Comparison of ENCODE assay signal across 8 mouse cellular contexts in the genomic region with DNA sequence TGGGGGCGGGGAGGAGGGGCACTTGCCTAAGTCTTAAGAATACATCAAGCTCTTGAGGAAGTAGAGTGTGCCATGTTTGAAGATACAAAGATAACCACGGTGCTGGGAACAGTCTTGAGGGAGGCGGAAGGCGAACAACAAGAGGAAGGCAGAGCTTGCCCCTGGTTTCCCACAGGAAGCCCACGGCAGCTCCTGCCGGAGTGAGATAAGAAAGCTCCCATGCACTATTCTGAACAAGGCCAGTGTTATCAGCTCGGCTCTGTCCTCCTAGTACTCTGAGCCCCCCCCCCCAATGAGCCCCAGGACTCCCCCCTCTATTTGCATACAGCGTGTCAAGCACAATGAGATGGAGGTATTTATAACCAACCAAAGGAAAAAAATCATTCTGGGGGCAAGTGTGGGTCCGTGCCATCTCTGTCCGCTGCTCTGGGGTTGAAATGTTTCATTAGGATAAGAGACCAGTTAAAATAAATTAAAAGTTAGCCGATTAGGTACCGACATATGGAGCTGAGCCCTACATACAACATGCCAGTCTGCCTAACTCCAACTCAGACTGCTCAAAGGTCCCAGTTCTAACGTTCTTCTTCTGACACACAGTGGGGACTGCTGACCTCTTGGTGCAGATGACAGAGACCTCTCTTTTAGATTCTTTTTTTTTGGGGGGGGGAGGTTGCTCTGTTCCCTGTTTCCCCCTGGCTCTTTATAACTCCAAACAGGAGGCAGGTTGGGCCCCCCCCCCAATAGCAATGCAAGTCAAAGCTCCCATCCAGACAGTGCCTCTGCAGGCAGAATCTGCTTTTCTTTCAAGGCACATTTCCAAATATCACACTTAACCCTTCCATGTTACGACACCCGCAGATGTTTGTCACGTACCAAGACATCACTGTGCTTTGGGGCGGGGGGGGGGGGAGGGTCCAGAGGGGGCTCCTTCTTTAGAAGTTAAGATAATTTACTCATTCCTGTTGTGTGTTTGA.
DNase-seq lines count a peak whose midpoint lies in the region; ATAC-seq and TF ChIP-seq lines count a peak whose summit lies in the region.

No protein-coding gene starts in this region.

- H3K9me3 ChIP-seq in MEL (replicated peaks; ENCODE audit: insufficient read depth, low read length), result no peaks in the 10 kb centered on the region

- no peak for TF ChIP-seq POLR2A in MEL (IDR thresholded peaks at IDR 0.05; ENCODE audit: control insufficient read depth in 1 of 2, insufficient read depth in 1 of 2, low read depth in 1 of 2, low read length in 2 of 2, poor library complexity in 1 of 2)

- peaks cover 0 to 8% of the 10 kb centered on the region in 2 experiments; a peak in 2 of 4 replicates for H3K36me3 ChIP-seq in MEL (ENCODE audit: control insufficient read depth in 1 of 2, insufficient read depth in 2 of 2, low read length in 2 of 2)

- no peaks in the 10 kb centered on the region for H3K27me3 ChIP-seq in MEL (ENCODE audit: control insufficient read depth in 1 of 2, insufficient read depth in 2 of 2, low read length in 2 of 2)

- no peak overlapping the region for H3K9ac ChIP-seq in MEL (ENCODE audit: control insufficient read depth, low read depth, low read length, poor library complexity, severe bottlenecking)

- TF ChIP-seq CTCF in MEL (IDR thresholded peaks at IDR 0.05 in 2 of 3, conservative IDR thresholded peaks at IDR 0.05 in 1 of 3; ENCODE audit: control insufficient read depth in 1 of 3, insufficient read depth in 1 of 3, low read depth in 2 of 3, low read length in 3 of 3, poor library complexity in 1 of 3, severe bottlenecking in 1 of 3), result no peak

- peak; percentile 96 to 97 for TF ChIP-seq EP300 in MEL (IDR thresholded peaks at IDR 0.05; ENCODE audit: low read depth in 1 of 2, low read length in 2 of 2)

- no peaks in the 10 kb centered on the region for H3K79me2 ChIP-seq in MEL (ENCODE audit: control insufficient read depth, insufficient read depth, low read length, poor library complexity)

- DNase-seq in MEL (ENCODE audit: low read depth, low spot score), result peak; percentile 95
- DNase-seq in lung, adult 18-20 months, result peak; percentile 80 to 88
- no peak for DNase-seq in ovary, adult 18-20 months (ENCODE audit: low spot score)
- DNase-seq in urinary bladder, postnatal 25 days (ENCODE audit: low spot score), result no peak
- no peak for DNase-seq in right cerebral cortex, adult 18-20 months

- peak; percentile 91 to 93 for ATAC-seq in hematopoietic stem cell, adult 5-6 weeks (replicated peaks in 1 of 2; ENCODE audit: insufficient read depth in 1 of 2, low FRiP score in 2 of 2, low TSS enrichment in 1 of 2, low read depth in 1 of 2, poor library complexity in 2 of 2, severe bottlenecking in 2 of 2)
- no peak for ATAC-seq in cerebellum, adult (ENCODE audit: insufficient number of reproducible peaks, low FRiP score, low TSS enrichment)

- no peak for TF ChIP-seq RAD21 in MEL (IDR thresholded peaks at IDR 0.05; ENCODE audit: low read depth, low read length)

- peak overlapping the region; percentile 28 to 32; a peak in 3 of 4 replicates for H3K4me3 ChIP-seq in MEL (ENCODE audit: control insufficient read depth in 1 of 2, insufficient read depth in 1 of 2, low read depth in 2 of 2, low read length in 2 of 2)
- H3K4me3 ChIP-seq in brown adipose tissue, adult 24 weeks (ENCODE audit: insufficient read depth, low read depth, low read length), result no peak overlapping the region

- H3K4me1 ChIP-seq in MEL (ENCODE audit: control insufficient read depth in 1 of 2, insufficient read depth in 2 of 2, low read length in 2 of 2), result peaks cover 0 to 10% of the 10 kb centered on the region in 2 experiments; a peak in 2 of 4 replicates
- peaks cover 35% of the 10 kb centered on the region for H3K4me1 ChIP-seq in brown adipose tissue, adult 24 weeks (ENCODE audit: control insufficient read depth, insufficient read depth, insufficient read length, low read length)

- H3K27ac ChIP-seq in MEL (ENCODE audit: control insufficient read depth, low read depth, low read length), result peak overlapping the region; percentile 6; the same call in 1 of the 2 replicates
- peak overlapping the region; percentile 93 for H3K27ac ChIP-seq in brown adipose tissue, adult 24 weeks (replicated peaks; ENCODE audit: low read depth, low read length)

TF ChIP-seq in MEL, 35 proteins besides CTCF, POLR2A, EP300 and RAD21:
- TF ChIP-seq USF2 (IDR thresholded peaks at IDR 0.05; ENCODE audit: borderline replicate concordance in 1 of 2, insufficient read depth in 1 of 2, low read depth in 1 of 2, low read length in 2 of 2) (no peak), RCOR1 (IDR thresholded peaks at IDR 0.05; ENCODE audit: low read depth, low read length) (peak; percentile 99), MYB (IDR thresholded peaks at IDR 0.05; ENCODE audit: low read depth, low read length) (0 out of 2 replicates have a peak, but pooled peaks have one; percentile 43), ZMIZ1 (IDR thresholded peaks at IDR 0.05; ENCODE audit: low read depth, low read length) (no peak), ZKSCAN1 (IDR thresholded peaks at IDR 0.05; ENCODE audit: low read depth, low read length) (no peak), NELFE (IDR thresholded peaks at IDR 0.05; ENCODE audit: low read depth, low read length) (no peak), HCFC1 (IDR thresholded peaks at IDR 0.05; ENCODE audit: low read depth, low read length) (peak; percentile 39; the same call in 1 of the 2 replicates), TCF12 (IDR thresholded peaks at IDR 0.05; ENCODE audit: low read depth, low read length) (peak; percentile 98), ELF1 (IDR thresholded peaks at IDR 0.05; ENCODE audit: low read depth, low read length) (peak; percentile 74), CHD1 (IDR thresholded peaks at IDR 0.05; ENCODE audit: low read depth, low read length) (no peak), BHLHE40 (IDR thresholded peaks at IDR 0.05; ENCODE audit: borderline replicate concordance, low read depth, low read length) (peak; percentile 54; the same call in 1 of the 2 replicates), MYC (IDR thresholded peaks at IDR 0.05; ENCODE audit: low read depth, low read length) (no peak), SIN3A (IDR thresholded peaks at IDR 0.05; ENCODE audit: low read length) (peak; percentile 70), E2F4 (IDR thresholded peaks at IDR 0.05; ENCODE audit: borderline replicate concordance, low read depth, low read length) (no peak), TBP (IDR thresholded peaks at IDR 0.05; ENCODE audit: low read depth, low read length) (no peak), ETS1 (IDR thresholded peaks at IDR 0.05; ENCODE audit: low read depth, low read length) (peak; percentile 93), TAL1 (IDR thresholded peaks at IDR 0.05; ENCODE audit: low read length) (peak; percentile 96), MAFK (IDR thresholded peaks at IDR 0.05; ENCODE audit: borderline replicate concordance, low read depth, low read length) (peak; percentile 51; the same call in 1 of the 2 replicates), GATA1 (IDR thresholded peaks at IDR 0.05; ENCODE audit: low read depth, low read length) (peak; percentile 97), GABPA (IDR thresholded peaks at IDR 0.05; ENCODE audit: low read depth, low read length) (no peak), CHD2 (IDR thresholded peaks at IDR 0.05; ENCODE audit: low read length) (peak; percentile 62), MAZ (IDR thresholded peaks at IDR 0.05; ENCODE audit: low read depth, low read length) (peak; percentile 96), MEF2A (IDR thresholded peaks at IDR 0.05; ENCODE audit: extremely low read depth, insufficient replicate concordance, low read depth, low read length, poor library complexity, severe bottlenecking) (0 out of 2 replicates have a peak, but pooled peaks have one; percentile 48)

Comparison
In these comparisons a context has a peak if more than half of its experiments do, and no peak if none do; other contexts are left out.
1. DNase-seq: peak in MEL (single experiment) and lung, adult 18-20 months (2 of 2); none in ovary, adult 18-20 months (single experiment), urinary bladder, postnatal 25 days (single experiment) and right cerebral cortex, adult 18-20 months (single experiment).